In genomic region chr4:156235808-156236533, GRCm38 (mm10) we compare ENCODE assay signal across 8 mouse cellular contexts. TPM values are rescaled to one million over a fixed set of nuclear protein-coding genes. Genes with fewer than 3 reads are reported as not detected.
DNase-seq lines count a peak whose midpoint lies in the region; ATAC-seq lines count a peak whose summit lies in the region.

Noc2l (plus strand) TSS chr4:156236010.

- DNase-seq in MEL-GATA-1-ER (ENCODE audit: extremely low read depth, low read depth) = peak; percentile 69
- DNase-seq in cerebellum, adult 8-10 months = peak; percentile 87
- DNase-seq in frontal cortex, adult 2 months (ENCODE audit: extremely low spot score in 1 of 2, low spot score in 1 of 2) = peak; percentile 67 to 90
- peak; percentile 96 for DNase-seq in hindbrain, embryonic 11.5 days (ENCODE audit: low spot score)
- peak; percentile 85 to 92 for DNase-seq in layer of hippocampus, postnatal 10 days (ENCODE audit: low spot score in 2 of 2)
- peak; percentile 96 for DNase-seq in lung, postnatal 10 days
- peak; percentile 91 for DNase-seq in ovary, postnatal 36 days (ENCODE audit: low spot score)
- peak; percentile 92 for DNase-seq in thymus, postnatal 25 days

- peak; percentile 88 for ATAC-seq in hindbrain, embryonic 11.5 days (ENCODE audit: low FRiP score)

- under 1% methylated on average over 90 of the region's 90 CpGs for WGBS in hindbrain, embryonic 11.5 days

- peak within 1 kb of the TSS; percentile 87 for H3K4me2 ChIP-seq in hindbrain, embryonic 11.5 days (replicated peaks; ENCODE audit: low read depth, low read length)

- H3K4me1 ChIP-seq in hindbrain, embryonic 11.5 days (replicated peaks; ENCODE audit: control insufficient read depth, insufficient read depth, low read length) = 0 out of 2 replicates have a peak, but pooled peaks cover 3% of the 10 kb centered on the region

- H3K4me3 ChIP-seq in hindbrain, embryonic 11.5 days (ENCODE audit: low read depth, low read length) = peak within 1 kb of the TSS; percentile 94

- H3K9ac ChIP-seq in hindbrain, embryonic 11.5 days (ENCODE audit: low read depth, low read length) = peak within 1 kb of the TSS; percentile 77

- no peaks in the 10 kb centered on the region for H3K27me3 ChIP-seq in hindbrain, embryonic 11.5 days (ENCODE audit: control insufficient read depth, insufficient read depth, low read length)

- peak within 1 kb of the TSS; percentile 88 for H3K27ac ChIP-seq in hindbrain, embryonic 11.5 days (ENCODE audit: low read depth, low read length)

- H3K36me3 ChIP-seq in hindbrain, embryonic 11.5 days (ENCODE audit: control insufficient read depth, insufficient read depth, low read length) = peaks cover 10% of the 10 kb centered on the region; the same call in 1 of the 2 replicates

- H3K9me3 ChIP-seq in hindbrain, embryonic 11.5 days (ENCODE audit: control insufficient read depth, low read length) = no peaks in the 10 kb centered on the region

RNA-seq across cellular contexts. Expression of gene Noc2l, which starts in this region (rescaled TPM):
- 93.4 and 96.7 TPM in 2 replicates for polyA plus RNA-seq in frontal cortex, adult 2 months (2012; rRNA removed)
- 78.0 and 78.6 TPM in 2 replicates for polyA plus RNA-seq in hindbrain, embryonic 11.5 days (2014; fragmentation: Nextera tagmentation; extraction: Ambion mirVana)
- total RNA-seq in layer of hippocampus, postnatal 10 days (2021) = 10 to 100 TPM; 61.2 to 64.3 TPM

Comparison
In these comparisons a context has a peak if more than half of its experiments do, and no peak if none do; other contexts are left out.
1. Peak in every context shown above with its lines: DNase-seq, ATAC-seq, H3K4me3 ChIP-seq and H3K27ac ChIP-seq.